In the genomic region with DNA sequence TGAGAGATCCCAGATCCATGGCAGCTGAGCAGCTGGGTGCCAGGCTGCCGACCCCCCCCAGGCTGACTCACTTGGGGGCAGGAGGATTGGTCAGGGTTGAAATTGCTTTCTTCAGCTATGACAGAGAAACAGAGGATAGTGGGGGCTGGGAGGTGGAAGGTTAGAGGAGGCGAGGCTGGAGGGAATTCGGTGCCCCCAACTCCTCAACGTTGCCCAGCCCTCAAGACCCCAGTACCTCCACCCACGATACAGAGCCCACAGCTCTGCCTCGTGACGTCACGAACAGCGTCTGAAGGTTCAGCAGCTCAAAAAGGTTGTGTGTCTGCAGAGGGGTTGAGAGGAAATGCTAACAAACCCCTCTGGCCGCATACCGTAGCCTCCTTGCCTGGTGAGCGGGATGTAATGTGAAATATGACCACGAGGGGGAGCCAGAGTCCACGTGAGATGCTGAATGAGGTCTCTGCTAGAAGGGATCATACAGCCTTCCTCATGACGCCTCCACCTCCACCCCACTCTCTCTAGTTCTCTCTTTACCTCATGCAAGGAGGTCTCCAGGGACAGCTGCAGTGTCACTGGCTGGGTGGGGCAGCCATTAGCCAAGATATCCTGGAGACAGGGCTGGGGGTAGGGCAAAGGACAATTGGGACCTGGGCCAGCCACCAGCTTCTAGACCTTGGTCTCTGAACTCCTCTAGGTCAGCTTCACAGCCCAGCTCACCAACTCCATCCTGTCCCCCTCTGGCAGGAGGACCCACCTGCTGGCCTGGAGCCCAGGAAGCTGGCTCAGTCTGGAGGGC, we compare ENCODE assay signal across 8 mouse cellular contexts. TPM values are rescaled to one million over a fixed set of nuclear protein-coding genes. Genes with fewer than 3 reads are reported as not detected.
DNase-seq lines count a peak whose midpoint lies in the region; ATAC-seq and TF ChIP-seq lines count a peak whose summit lies in the region.

No protein-coding gene starts in this region.

- no peak overlapping the region for H3K27ac ChIP-seq in left cerebral cortex, adult 2 months

- TF ChIP-seq CTCF in left cerebral cortex, adult 2 months (IDR thresholded peaks at IDR 0.05) = peak; percentile 98

- DNase-seq in R1 (ENCODE audit: low read depth, low spot score) = peak; percentile 79
- DNase-seq in cerebellum, postnatal 4 days (ENCODE audit: low spot score in 2 of 2) = peak; percentile 94
- peak; percentile 78 to 82 for DNase-seq in gastrocnemius, adult 8-10 months (ENCODE audit: low spot score in 2 of 2)
- DNase-seq in hindlimb bud, embryonic 11.5 days (ENCODE audit: extremely low spot score, low read depth, low spot score) = peak; percentile 41
- peak; percentile 86 to 92 for DNase-seq in left cerebral cortex, adult 2 months (ENCODE audit: extremely low spot score in 1 of 2, low spot score in 2 of 2)
- DNase-seq in right cerebral cortex, postnatal 10 days (ENCODE audit: low spot score in 2 of 2) = peak; percentile 91 to 93
- DNase-seq in urinary bladder, postnatal 14 days (ENCODE audit: low spot score) = peak; percentile 88

- intact Hi-C loops in left cerebral cortex, adult 2 months (cut with DNase I) = loop anchor here (1.0 kb wide), 3 partner anchors 23 to 171 kb away; no protein-coding TSS in a partner anchor

- H3K4me3 ChIP-seq in left cerebral cortex, adult 2 months = peak overlapping the region; percentile 35

- ATAC-seq in megakaryocyte progenitor cell, adult 5-6 weeks (replicated peaks; ENCODE audit: poor library complexity) = peak; percentile 94

RNA-seq across cellular contexts. Expression of a gene that starts 6.2 kb away (rescaled TPM):
- not detected for total RNA-seq in gastrocnemius, adult 8-10 months (2022)
- total RNA-seq in left cerebral cortex, adult 2 months (2021) = under 1 TPM in 1 of 2 experiments, not detected in 1; 0.36 TPM
- not detected in 2 replicates for total RNA-seq in megakaryocyte progenitor cell, adult 5-6 weeks (2015)
- total RNA-seq in megakaryocyte progenitor cell, adult 5-6 weeks (2017) = not detected in 2 replicates

RNA-seq across cellular contexts. Expression of a gene that starts 11.1 kb away (rescaled TPM):
- total RNA-seq in gastrocnemius, adult 8-10 months (2022) = under 1 TPM in 2 of 4 experiments, not detected in 2; 0.11 to 0.58 TPM
- total RNA-seq in left cerebral cortex, adult 2 months (2021) = not detected
- total RNA-seq in megakaryocyte progenitor cell, adult 5-6 weeks (2015) = not detected in 2 replicates
- not detected in 2 replicates for total RNA-seq in megakaryocyte progenitor cell, adult 5-6 weeks (2017)

RNA-seq across cellular contexts. Expression of a gene that starts 15.9 kb away (rescaled TPM):
- total RNA-seq in gastrocnemius, adult 8-10 months (2022) = 100 to 1,000 TPM; 243 to 314 (median 275) TPM
- total RNA-seq in left cerebral cortex, adult 2 months (2021) = under 1 TPM; 0.40 to 0.57 TPM
- total RNA-seq in megakaryocyte progenitor cell, adult 5-6 weeks (2015) = not detected in 2 replicates
- not detected in 2 replicates for total RNA-seq in megakaryocyte progenitor cell, adult 5-6 weeks (2017)

RNA-seq across cellular contexts. Expression of a gene that starts 31.2 kb away (rescaled TPM):
- under 1 TPM in 3 of 4 experiments, not detected in 1; 0.32 to 0.54 (median 0.36) TPM for total RNA-seq in gastrocnemius, adult 8-10 months (2022)
- 1 to 10 TPM; 3.8 to 4.2 TPM for total RNA-seq in left cerebral cortex, adult 2 months (2021)
- total RNA-seq in megakaryocyte progenitor cell, adult 5-6 weeks (2015) = not detected in 2 replicates
- not detected in 2 replicates for total RNA-seq in megakaryocyte progenitor cell, adult 5-6 weeks (2017)

RNA-seq across cellular contexts. Expression of a gene that starts 36.7 kb away (rescaled TPM):
- under 1 TPM in 2 of 4 experiments, not detected in 2; 0.17 to 0.27 TPM for total RNA-seq in gastrocnemius, adult 8-10 months (2022)
- 1 to 10 TPM; 3.4 to 4.7 TPM for total RNA-seq in left cerebral cortex, adult 2 months (2021)
- total RNA-seq in megakaryocyte progenitor cell, adult 5-6 weeks (2015) = not detected in 2 replicates
- total RNA-seq in megakaryocyte progenitor cell, adult 5-6 weeks (2017) = not detected in 2 replicates

Comparison
In these comparisons a context has a peak if more than half of its experiments do, and no peak if none do; other contexts are left out.
1. DNase-seq: peak in every context shown above with its lines; median percentile 94 in cerebellum, postnatal 4 days; 92 in right cerebral cortex, postnatal 10 days; 89 in left cerebral cortex, adult 2 months; 88 in urinary bladder, postnatal 14 days; 80 in gastrocnemius, adult 8-10 months; 79 in R1; 41 in hindlimb bud, embryonic 11.5 days.
2. RNA of a gene that starts 15.9 kb away (total RNA-seq): 243 to 314 TPM in gastrocnemius, adult 8-10 months; 0.40 to 0.57 TPM in left cerebral cortex, adult 2 months and not detected in megakaryocyte progenitor cell, adult 5-6 weeks; every median in the first group is over 100 times any median in the second.